Mouse (Mus musculus) megakaryocyte, embryonic 14.5 days (primary cell): ENCODE measurements around the gene Satl1.

Source experiments
- FLI1 ChIP-seq: IDR thresholded peaks from 2 replicates; pipeline ENCODE4 v1.6.1; 2012; ENCODE audit warnings: low read length, inconsistent platforms, mixed read lengths
- GATA1 ChIP-seq: IDR thresholded peaks from 3 replicates; pipeline ENCODE4 v1.6.1; 2012; ENCODE audit warnings: mixed read lengths, low read length, inconsistent platforms, borderline replicate concordance

DNA sequence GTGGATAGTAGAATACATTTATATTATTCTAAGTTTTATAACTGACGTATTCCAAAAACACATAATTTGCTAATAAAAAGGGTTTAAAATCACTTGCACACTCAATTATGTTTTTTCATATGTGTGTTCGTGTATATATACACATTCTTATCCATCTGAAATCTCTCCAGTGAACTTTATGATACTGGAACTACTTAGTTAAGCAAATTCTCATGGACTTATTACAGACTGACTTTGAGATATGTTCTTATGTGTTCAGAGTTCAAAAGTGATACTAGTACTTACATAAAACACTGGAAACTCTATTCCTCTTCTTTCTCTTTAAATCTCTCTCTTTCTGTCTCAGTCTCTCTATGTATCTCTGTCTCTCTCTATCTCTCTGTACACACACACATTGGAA is 31.5 kb upstream of the Satl1 start:
- no peak for TF ChIP-seq FLI1
- no peak for TF ChIP-seq GATA1
